Mouse (Mus musculus): ENCODE measurements around the gene Fam166a.

GRCm38 (mm10) chr2:25238106-25238505 is 19.6 kb downstream of the Fam166a start:
- TF ChIP-seq EP300 (IDR thresholded peaks at IDR 0.05; ENCODE audit: low read depth) (no peak), CTCF (IDR thresholded peaks at IDR 0.05; ENCODE audit: low read depth) (no peak)
